Mouse (Mus musculus) embryonic facial prominence, embryonic 11.5 days (tissue): Measurements from ENCODE around the gene Foxi1. TPM values are rescaled to one million over a fixed set of nuclear protein-coding genes. Genes with fewer than 3 reads are reported as not detected.
"Not testable (repeated sequence)": the region's sequence is repeated elsewhere in the genome, so short reads cannot be mapped to it uniquely, and the experiment has no call there.

Experiments used
- ATAC-seq: fragments of 200-750 bp; cut with Nextera tagmentation; replicated peaks from 2 replicates; pipeline ENCODE4 v1.8.0; 2017; ENCODE audit warnings: low read depth; ENCODE audit not compliant: insufficient number of reproducible peaks, low FRiP score, low TSS enrichment
- DNase-seq: peaks from one replicate; pipeline ENCODE4 v3.0.0-alpha.2; 2015; ENCODE audit warnings: low spot score
- H3K27ac ChIP-seq: fragments of 300-500 bp; sonication (generic); replicated peaks from 2 replicates; pipeline ENCODE4 v1.5.1; 2014; ENCODE audit warnings: mild to moderate bottlenecking, low read depth, low read length, control low read depth
- H3K27me3 ChIP-seq: fragments of 300-500 bp; sonication (generic); 2 replicates; pipeline ENCODE4 v1.6.1; 2014; ENCODE audit warnings: mild to moderate bottlenecking, low read length, moderate library complexity, mixed read lengths; ENCODE audit not compliant: control insufficient read depth, insufficient read depth
- H3K36me3 ChIP-seq: fragments of 300-500 bp; sonication (generic); replicated peaks from 2 replicates; pipeline ENCODE4 v1.6.1; 2014; ENCODE audit warnings: low read depth, mild to moderate bottlenecking, low read length, moderate library complexity, mixed read lengths; ENCODE audit not compliant: control insufficient read depth, insufficient read depth
- H3K4me1 ChIP-seq: fragments of 300-500 bp; sonication (generic); 2 replicates; pipeline ENCODE4 v1.6.1; 2014; ENCODE audit warnings: low read length, mixed read lengths; ENCODE audit not compliant: control insufficient read depth, insufficient read depth
- H3K4me2 ChIP-seq: fragments of 300-500 bp; sonication (generic); 2 replicates; pipeline ENCODE4 v1.6.1; 2014; ENCODE audit warnings: low read depth, mild to moderate bottlenecking, control low read depth, low read length, moderate library complexity
- H3K4me3 ChIP-seq: fragments of 300-500 bp; sonication (generic); 2 replicates; pipeline ENCODE4 v1.5.1; 2014; ENCODE audit warnings: low read depth, low read length, control low read depth
- H3K9ac ChIP-seq: fragments of 300-500 bp; sonication (generic); replicated peaks from 2 replicates; pipeline ENCODE4 v1.6.1; 2014; ENCODE audit warnings: mild to moderate bottlenecking, control low read depth, low read length
- H3K9me3 ChIP-seq: fragments of 300-500 bp; sonication (generic); replicated peaks from 2 replicates; pipeline ENCODE4 v1.6.1; 2016; ENCODE audit warnings: mild to moderate bottlenecking, low read length, inconsistent platforms, mixed read lengths; ENCODE audit not compliant: control insufficient read depth
- WGBS: fragments of 180-500 bp; shearing (Covaris S2); extraction: QIAGEN DNeasy Blood & Tissue Kit; methylation state at CpG from one replicate; pipeline ENCODE4 v1.1.7; 2014; 5-methylcytosine and 5-hydroxymethylcytosine counted together
- polyA plus RNA-seq: library from polyadenylated mRNA; unstranded; fragments of >200 nt; fragmentation: Nextera tagmentation; extraction: Ambion mirVana; gene quantifications from 2 replicates; pipeline ENCODE4 v1.2.1, GENCODE M21; 2014

The Foxi1 gene
- polyA plus RNA-seq, 1 experiment from 2014 or later = not detected

- ATAC-seq, H3K4me1 ChIP-seq, H3K27ac ChIP-seq, H3K9ac ChIP-seq, H3K36me3 ChIP-seq, H3K27me3 ChIP-seq, H3K4me3 ChIP-seq, DNase-seq, H3K9me3 ChIP-seq, H3K4me2 ChIP-seq: not testable (repeated sequence)
- 85% methylated on average over 4 of the region's 4 CpGs for WGBS
Measured at GRCm38 (mm10) chr11:34220596-34220995, 12.7 kb upstream of the Foxi1 start.

DNA sequence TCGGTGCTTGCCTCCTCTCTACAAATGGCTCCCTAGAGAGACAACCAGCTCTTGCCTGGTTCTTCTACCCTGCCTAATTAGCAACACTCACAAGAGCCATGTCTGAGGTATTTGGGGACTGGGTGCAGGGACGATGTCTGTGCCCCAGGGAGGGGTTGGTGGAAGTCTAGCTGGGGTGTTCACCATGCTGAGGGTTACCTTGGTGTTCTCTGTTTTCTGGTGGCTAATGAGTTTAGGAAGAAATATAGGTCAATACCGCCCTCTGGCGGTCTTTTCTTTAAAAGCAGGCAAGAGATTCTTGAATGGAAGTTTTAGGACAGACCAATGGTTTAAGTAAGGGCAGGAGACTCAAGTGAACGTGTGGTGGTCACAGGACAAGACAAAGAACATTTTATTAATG is 5.0 kb upstream of the Foxi1 start:
- Histone ChIP-seq H3K36me3 (no peaks in the 10 kb centered on the region), H3K27ac (no peak overlapping the region), H3K9me3 (no peaks in the 10 kb centered on the region), H3K4me3 (no peak overlapping the region), H3K9ac (no peak overlapping the region), H3K27me3 (no peaks in the 10 kb centered on the region), H3K4me2 (no peak overlapping the region), H3K4me1 (no peaks in the 10 kb centered on the region)
- DNase-seq = peak; percentile 86
- no peak for ATAC-seq
- WGBS = 24% methylated on average over 5 of the region's 5 CpGs

- 62% methylated on average over 1 of the region's 1 CpGs for WGBS
- no peak overlapping the region for H3K9ac ChIP-seq
- H3K36me3 ChIP-seq = no peaks in the 10 kb centered on the region
- no peak overlapping the region for H3K4me3 ChIP-seq
- H3K27ac ChIP-seq = no peak overlapping the region
- no peaks in the 10 kb centered on the region for H3K9me3 ChIP-seq
- ATAC-seq (no peak), DNase-seq (no peak)
- H3K4me2 ChIP-seq = no peak overlapping the region
- no peaks in the 10 kb centered on the region for H3K4me1 ChIP-seq
- H3K27me3 ChIP-seq = no peaks in the 10 kb centered on the region
Measured at GRCm38 (mm10) chr11:34202769-34203168, 5.1 kb downstream of the Foxi1 start.

- Histone ChIP-seq H3K36me3 (no peaks in the 10 kb centered on the region), H3K9ac (no peak overlapping the region), H3K27me3 (no peaks in the 10 kb centered on the region), H3K4me1 (no peaks in the 10 kb centered on the region), H3K27ac (no peak overlapping the region), H3K4me2 (no peak overlapping the region), H3K9me3 (no peaks in the 10 kb centered on the region), H3K4me3 (no peak overlapping the region)
- no peak for DNase-seq
- WGBS = 73% methylated on average over 3 of the region's 3 CpGs
- ATAC-seq = no peak
Measured at GRCm38 (mm10) chr11:34195142-34195541, 12.7 kb downstream of the Foxi1 start.

- DNase-seq (no peak), ATAC-seq (no peak)
- Histone ChIP-seq H3K9me3 (no peaks in the 10 kb centered on the region), H3K9ac (no peak overlapping the region), H3K27me3 (no peaks in the 10 kb centered on the region), H3K4me2 (no peak overlapping the region), H3K27ac (no peak overlapping the region), H3K4me3 (no peak overlapping the region), H3K36me3 (no peaks in the 10 kb centered on the region), H3K4me1 (no peaks in the 10 kb centered on the region)
- 65% methylated on average over 9 of the region's 9 CpGs for WGBS
Measured at GRCm38 (mm10) chr11:34194158-34194941, 13.5 kb downstream of the Foxi1 start.

GRCm38 (mm10) chr11:34193658-34194057 is 14.2 kb downstream of the Foxi1 start:
- H3K27ac ChIP-seq = no peak overlapping the region
- H3K9ac ChIP-seq = no peak overlapping the region
- no peak overlapping the region for H3K4me3 ChIP-seq
- no peak for DNase-seq
- no peaks in the 10 kb centered on the region for H3K36me3 ChIP-seq
- ATAC-seq = no peak
- no peaks in the 10 kb centered on the region for H3K27me3 ChIP-seq
- no peaks in the 10 kb centered on the region for H3K4me1 ChIP-seq
- no peak overlapping the region for H3K4me2 ChIP-seq
- no peaks in the 10 kb centered on the region for H3K9me3 ChIP-seq
- 41% methylated on average over 3 of the region's 3 CpGs for WGBS

DNA sequence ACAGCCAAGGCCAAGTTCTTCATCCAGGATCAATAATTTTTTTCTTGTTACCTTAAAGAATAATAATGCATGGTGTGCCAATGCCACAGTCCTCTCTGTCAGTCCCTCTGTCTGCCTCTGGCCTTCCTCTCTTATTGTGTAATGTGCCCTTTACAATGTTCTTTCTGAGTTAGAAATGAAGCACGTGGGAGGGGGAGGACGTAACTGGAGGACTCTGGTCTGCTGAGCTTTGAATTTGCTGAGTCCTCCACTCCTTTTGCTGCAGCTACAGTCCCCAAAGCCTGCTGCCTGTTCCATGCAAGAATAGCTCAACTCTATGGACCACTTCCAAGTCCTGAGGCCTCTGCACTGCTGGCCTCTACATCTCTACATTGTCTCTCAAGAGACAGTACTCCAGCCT is 23.6 kb downstream of the Foxi1 start:
- no peak for ATAC-seq

DNA sequence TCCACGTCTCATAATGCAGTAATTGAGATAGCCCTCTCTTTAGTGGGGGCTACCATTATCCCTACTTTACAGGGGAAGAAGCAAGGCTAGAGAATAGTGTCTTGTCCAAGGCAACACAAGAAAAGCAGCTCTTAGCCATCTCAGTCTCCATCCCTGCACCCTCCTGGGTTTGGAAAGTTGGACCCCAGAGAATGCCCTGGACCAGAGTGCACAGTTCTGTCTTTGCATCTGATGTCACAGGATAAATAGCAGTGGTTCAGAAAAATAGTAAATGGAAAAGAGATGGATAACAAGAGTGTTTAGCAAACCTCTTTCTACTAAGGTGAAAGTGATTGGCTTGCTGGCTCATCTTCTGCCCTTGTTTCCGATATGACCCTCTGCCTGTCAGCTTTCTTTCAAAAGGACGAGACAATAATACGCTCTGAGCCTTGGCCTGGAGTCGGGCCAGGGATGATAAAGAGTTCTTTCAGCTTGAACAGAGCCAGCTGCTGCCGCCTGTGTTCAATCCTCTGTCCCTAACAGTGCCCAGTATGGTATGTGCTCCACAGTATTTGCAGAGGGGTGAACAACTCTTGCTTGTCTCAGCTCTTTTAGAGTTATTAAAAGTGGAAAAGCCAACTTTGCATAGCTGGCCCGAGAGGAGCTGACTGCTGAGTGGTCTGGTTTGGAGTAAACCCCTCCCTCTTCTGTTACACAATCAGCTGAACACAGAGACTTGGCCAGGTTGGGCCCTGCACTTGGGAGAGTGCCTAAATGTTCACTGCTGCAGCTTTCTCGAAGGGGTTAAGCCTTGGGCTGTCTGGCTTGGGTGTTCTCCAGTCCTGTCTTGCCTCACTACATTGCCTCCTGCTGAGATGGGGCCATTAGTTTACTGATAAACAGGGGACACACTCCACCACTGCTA is 26.4 kb downstream of the Foxi1 start:
- WGBS = 32% methylated on average over 8 of the region's 8 CpGs
- no peaks in the 10 kb centered on the region for H3K4me1 ChIP-seq
- H3K9me3 ChIP-seq = no peaks in the 10 kb centered on the region
- H3K9ac ChIP-seq = no peak overlapping the region
- H3K4me2 ChIP-seq = no peak overlapping the region
- no peak overlapping the region for H3K4me3 ChIP-seq
- ATAC-seq (peak; percentile 70), DNase-seq (no peak)
- no peaks in the 10 kb centered on the region for H3K27me3 ChIP-seq
- H3K27ac ChIP-seq = no peak overlapping the region
- H3K36me3 ChIP-seq = no peaks in the 10 kb centered on the region

More for the DNA sequence above, 23.6 kb downstream of the Foxi1 start:
- H3K4me1 ChIP-seq = no peaks in the 10 kb centered on the region
- DNase-seq = no peak
- H3K4me3 ChIP-seq = no peak overlapping the region
- no peaks in the 10 kb centered on the region for H3K9me3 ChIP-seq
- H3K4me2 ChIP-seq = no peak overlapping the region
- 78% methylated on average over 2 of the region's 2 CpGs for WGBS
- H3K9ac ChIP-seq = no peak overlapping the region
- no peaks in the 10 kb centered on the region for H3K27me3 ChIP-seq
- H3K36me3 ChIP-seq = no peaks in the 10 kb centered on the region
- no peak overlapping the region for H3K27ac ChIP-seq
